Mouse (Mus musculus) retina, postnatal 1 day (tissue): ENCODE measurements around the gene Ccnl1.

Experiments used
- DNase-seq: peaks from one replicate; pipeline ENCODE4 v3.0.0-alpha.2; 2012

Gene Ccnl1

GRCm38 (mm10) chr3:65925058-65925740, 32.9 kb downstream of the Ccnl1 start:
- DNase-seq, result no peak

GRCm38 (mm10) chr3:65922420-65922819, 35.6 kb downstream of the Ccnl1 start:
- DNase-seq, result no peak

GRCm38 (mm10) chr3:65921671-65922070, 36.4 kb downstream of the Ccnl1 start:
- DNase-seq, result no peak

- no peak for DNase-seq
Observed at GRCm38 (mm10) chr3:65919016-65919415, 39.0 kb downstream of the Ccnl1 start.

- DNase-seq, result no peak
Observed at GRCm38 (mm10) chr3:65912928-65913327, 45.1 kb downstream of the Ccnl1 start.

GRCm38 (mm10) chr3:65912217-65912616, 45.8 kb downstream of the Ccnl1 start:
- DNase-seq, result no peak

- DNase-seq, result no peak
Observed at GRCm38 (mm10) chr3:65911265-65911664, 46.8 kb downstream of the Ccnl1 start.

GRCm38 (mm10) chr3:65909454-65909853, 48.6 kb downstream of the Ccnl1 start:
- no peak for DNase-seq

- no peak for DNase-seq
Observed at GRCm38 (mm10) chr3:65907536-65907935, 50.5 kb downstream of the Ccnl1 start.

GRCm38 (mm10) chr3:65905281-65906169, 52.5 kb downstream of the Ccnl1 start:
- DNase-seq, result no peak

- peak; percentile 20 for DNase-seq
Observed at GRCm38 (mm10) chr3:65904711-65905110, 53.3 kb downstream of the Ccnl1 start.

- DNase-seq, result no peak
Observed at GRCm38 (mm10) chr3:65904106-65904505, 53.9 kb downstream of the Ccnl1 start.

- peak; percentile 73 for DNase-seq
Observed at GRCm38 (mm10) chr3:65898598-65899278, 59.3 kb downstream of the Ccnl1 start.

GRCm38 (mm10) chr3:65897233-65897993, 60.6 kb downstream of the Ccnl1 start:
- DNase-seq, result no peak
